Mouse (Mus musculus) kidney, postnatal 4 days (tissue): Measurements from ENCODE around the gene Slc37a1.
A peak's percentile ranks its signal among the peaks of the same experiment; 100 is the strongest.

Source experiments
- DNase-seq, 2 experiments: peaks; one replicate each; pipeline ENCODE4 v3.0.0; 2021; ENCODE audit warnings: mixed read lengths in 2 of 2

The Slc37a1 gene

GRCm38 (mm10) chr17:31355792-31356502 lies 69.4 kb downstream of the Slc37a1 start:
- DNase-seq, result no peak

GRCm38 (mm10) chr17:31360582-31360981 lies 74.0 kb downstream of the Slc37a1 start:
- DNase-seq, result no peak

- DNase-seq, result no peak
These were observed 79.1 kb downstream of the Slc37a1 start for GRCm38 (mm10) chr17:31365586-31366166.

- DNase-seq, result no peak
These were observed 83.6 kb downstream of the Slc37a1 start for GRCm38 (mm10) chr17:31370221-31370620.

- DNase-seq, result no peak
These were observed 84.3 kb downstream of the Slc37a1 start for GRCm38 (mm10) chr17:31370931-31371330.

GRCm38 (mm10) chr17:31377961-31378360 lies 91.4 kb downstream of the Slc37a1 start:
- DNase-seq, result peak; percentile 77 to 83

- no peak for DNase-seq
These were observed 91.8 kb downstream of the Slc37a1 start for GRCm38 (mm10) chr17:31378361-31378761.

- DNase-seq, result no peak
These were observed 92.5 kb downstream of the Slc37a1 start for GRCm38 (mm10) chr17:31379086-31379485.

- DNase-seq, result no peak
These were observed 93.3 kb downstream of the Slc37a1 start for GRCm38 (mm10) chr17:31379863-31380262.

- peak in 1 of 2 experiments; percentile 35 for DNase-seq
These were observed 96.7 kb downstream of the Slc37a1 start for GRCm38 (mm10) chr17:31383320-31383719.

- DNase-seq, result peak; percentile 52 to 61
These were observed 98.5 kb downstream of the Slc37a1 start for GRCm38 (mm10) chr17:31384968-31385627.

- DNase-seq, result peak; percentile 85 to 91
These were observed 99.4 kb downstream of the Slc37a1 start, which contains the start of gene Pde9a for GRCm38 (mm10) chr17:31385671-31386665. TSS of gene Pde9a (plus strand) at chr17:31386210.

- peak; percentile 22 to 38 for DNase-seq
These were observed 100.2 kb downstream of the Slc37a1 start for GRCm38 (mm10) chr17:31386766-31387275.

GRCm38 (mm10) chr17:31389432-31390050 lies 102.9 kb downstream of the Slc37a1 start:
- DNase-seq, result no peak

- DNase-seq, result no peak
These were observed 104.9 kb downstream of the Slc37a1 start for GRCm38 (mm10) chr17:31391462-31391861.

- DNase-seq, result no peak
These were observed 105.4 kb downstream of the Slc37a1 start for GRCm38 (mm10) chr17:31392041-31392440.

GRCm38 (mm10) chr17:31393811-31394210 lies 107.2 kb downstream of the Slc37a1 start:
- DNase-seq, result no peak

GRCm38 (mm10) chr17:31400294-31400693 lies 113.7 kb downstream of the Slc37a1 start:
- no peak for DNase-seq
